Mouse (Mus musculus) liver, embryonic 16.5 days (tissue): Measurements from ENCODE around the gene Xrn2. TPM values are rescaled to one million over a fixed set of nuclear protein-coding genes. Genes with fewer than 3 reads are reported as not detected.
"Not testable (repeated sequence)": the region's sequence is repeated elsewhere in the genome, so short reads cannot be mapped to it uniquely, and the experiment has no call there.

Experiments
- ATAC-seq: fragments of 200-750 bp; cut with Nextera tagmentation; 2 replicates; pipeline ENCODE4 v1.8.0; 2017; ENCODE audit warnings: low read depth, mild to moderate bottlenecking, moderate number of reproducible peaks, moderate library complexity
- H3K27ac ChIP-seq: fragments of 300-500 bp; sonication (generic); 2 replicates; pipeline ENCODE4 v1.5.1; 2014; ENCODE audit warnings: mild to moderate bottlenecking, low read length
- H3K27me3 ChIP-seq: fragments of 300-500 bp; sonication (generic); 2 replicates; pipeline ENCODE4 v1.6.1; 2014; ENCODE audit warnings: low read depth, low read length, mixed read lengths; ENCODE audit not compliant: control insufficient read depth, insufficient read depth
- H3K36me3 ChIP-seq: fragments of 300-500 bp; sonication (generic); 2 replicates; pipeline ENCODE4 v1.6.1; 2014; ENCODE audit warnings: mild to moderate bottlenecking; ENCODE audit not compliant: control insufficient read depth, insufficient read depth
- H3K4me1 ChIP-seq: fragments of 300-500 bp; sonication (generic); 2 replicates; pipeline ENCODE4 v1.6.1; 2014; ENCODE audit warnings: low read depth, low read length, mixed read lengths; ENCODE audit not compliant: control insufficient read depth
- H3K4me2 ChIP-seq: fragments of 300-500 bp; sonication (generic); 2 replicates; pipeline ENCODE4 v1.6.1; 2014; ENCODE audit warnings: low read depth, low read length, mixed read lengths
- H3K4me3 ChIP-seq: fragments of 300-500 bp; sonication (generic); 2 replicates; pipeline ENCODE4 v1.5.1; 2014; ENCODE audit warnings: low read depth, mild to moderate bottlenecking, low read length
- H3K9ac ChIP-seq: fragments of 300-500 bp; sonication (generic); 2 replicates; pipeline ENCODE4 v1.6.1; 2014; ENCODE audit warnings: low read depth, low read length
- H3K9me3 ChIP-seq: fragments of 300-500 bp; sonication (generic); replicated peaks from 2 replicates; pipeline ENCODE4 v1.6.1; 2016; ENCODE audit warnings: low read length; ENCODE audit not compliant: control insufficient read depth
- WGBS: fragments of 180-500 bp; shearing (Covaris S2); extraction: QIAGEN DNeasy Blood & Tissue Kit; methylation state at CpG from one replicate; pipeline ENCODE4 v1.1.7; 2014; ENCODE audit not compliant: insufficient replicate concordance; 5-methylcytosine and 5-hydroxymethylcytosine counted together
- polyA plus RNA-seq: library from polyadenylated mRNA; unstranded; fragments of >200 nt; fragmentation: Nextera tagmentation; extraction: Ambion mirVana; gene quantifications from 2 replicates; pipeline ENCODE4 v1.2.1, GENCODE M21; 2015

Xrn2 gene
- polyA plus RNA-seq, 1 experiment from 2014 or later, result 23.4 TPM

GRCm38 (mm10) chr2:147010141-147010540, 2.7 kb upstream of the Xrn2 start:
- H3K9ac ChIP-seq, result no peak overlapping the region
- peaks cover 18% of the 10 kb centered on the region for H3K4me1 ChIP-seq
- ATAC-seq, result no peak
- H3K9me3 ChIP-seq, result no peaks in the 10 kb centered on the region
- H3K27ac ChIP-seq, result no peak overlapping the region
- no peaks in the 10 kb centered on the region for H3K27me3 ChIP-seq
- WGBS, result 69% methylated on average over 4 of the region's 4 CpGs
- no peaks in the 10 kb centered on the region for H3K36me3 ChIP-seq
- H3K4me2 ChIP-seq, result no peak overlapping the region
- no peak overlapping the region for H3K4me3 ChIP-seq

GRCm38 (mm10) chr2:147010952-147011351, 1.8 kb upstream of the Xrn2 start:
- Histone ChIP-seq H3K9me3 (no peaks in the 10 kb centered on the region), H3K27me3 (no peaks in the 10 kb centered on the region), H3K36me3 (no peaks in the 10 kb centered on the region), H3K4me2 (no peak overlapping the region), H3K27ac (no peak overlapping the region), H3K4me1 (peaks cover 19% of the 10 kb centered on the region), H3K9ac (no peak overlapping the region), H3K4me3 (no peak overlapping the region)
- WGBS, result 52% methylated on average over 9 of the region's 9 CpGs
- no peak for ATAC-seq

GRCm38 (mm10) chr2:147011474-147012140, 1.2 kb upstream of the Xrn2 start:
- Histone ChIP-seq H3K4me1 (peaks cover 19% of the 10 kb centered on the region), H3K9me3 (no peaks in the 10 kb centered on the region), H3K9ac (peak overlapping the region; percentile 9; the same call in 1 of the 2 replicates), H3K4me2 (peak overlapping the region; percentile 79), H3K27ac (peak overlapping the region; percentile 94), H3K27me3 (no peaks in the 10 kb centered on the region), H3K36me3 (no peaks in the 10 kb centered on the region), H3K4me3 (peak overlapping the region; percentile 97)
- 30% methylated on average over 3 of the region's 3 CpGs for WGBS
- no peak for ATAC-seq

- H3K4me1 ChIP-seq, result peaks cover 19% of the 10 kb centered on the region
- whole genome bisulfite sequencing, result 19% methylated on average over 7 of the region's 7 CpGs
- peak overlapping the region; percentile 79 for H3K4me2 ChIP-seq
- no peaks in the 10 kb centered on the region for H3K36me3 ChIP-seq
- peak overlapping the region; percentile 94 for H3K27ac ChIP-seq
- H3K9ac ChIP-seq, result peak overlapping the region; percentile 89
- H3K9me3 ChIP-seq, result no peaks in the 10 kb centered on the region
- ATAC-seq, result no peak
- H3K4me3 ChIP-seq, result peak overlapping the region; percentile 97
- H3K27me3 ChIP-seq, result no peaks in the 10 kb centered on the region
These were observed 614 bp upstream of the Xrn2 start for GRCm38 (mm10) chr2:147012141-147012622.

GRCm38 (mm10) chr2:147013194-147013969, 586 bp downstream of the Xrn2 start:
- Histone ChIP-seq H3K9ac (peak overlapping the region; percentile 89), H3K4me2 (peak overlapping the region; percentile 79), H3K9me3 (no peaks in the 10 kb centered on the region), H3K36me3 (no peaks in the 10 kb centered on the region), H3K27ac (peak overlapping the region; percentile 94), H3K27me3 (no peaks in the 10 kb centered on the region), H3K4me3 (peak overlapping the region; percentile 97), H3K4me1 (peaks cover 19% of the 10 kb centered on the region)
- peak; percentile 72 for ATAC-seq
- WGBS, result under 1% methylated on average over 59 of the region's 59 CpGs

- H3K4me3 ChIP-seq, result peak overlapping the region; percentile 97
- 23% methylated on average over 15 of the region's 15 CpGs for WGBS
- ATAC-seq, result no peak
These were observed 1.5 kb downstream of the Xrn2 start for GRCm38 (mm10) chr2:147014101-147014886.

GRCm38 (mm10) chr2:147022041-147022440, 9.2 kb downstream of the Xrn2 start:
- not testable (repeated sequence) for H3K9me3 ChIP-seq, H3K4me3 ChIP-seq, H3K27ac ChIP-seq, H3K27me3 ChIP-seq, H3K4me2 ChIP-seq, H3K4me1 ChIP-seq, ATAC-seq, H3K36me3 ChIP-seq, H3K9ac ChIP-seq
- WGBS, result 79% methylated on average over 1 of the region's 1 CpGs

More at GRCm38 (mm10) chr2:147014101-147014886, 1.5 kb downstream of the Xrn2 start:
- Histone ChIP-seq H3K9me3 (no peaks in the 10 kb centered on the region), H3K27ac (peak overlapping the region; percentile 94), H3K9ac (peak overlapping the region; percentile 89), H3K36me3 (no peaks in the 10 kb centered on the region), H3K27me3 (no peaks in the 10 kb centered on the region), H3K4me1 (peaks cover 19% of the 10 kb centered on the region), H3K4me2 (peak overlapping the region; percentile 79)

GRCm38 (mm10) chr2:147023067-147023466, 10.3 kb downstream of the Xrn2 start:
- WGBS, result 87% methylated on average over 5 of the region's 5 CpGs
- no peak overlapping the region for H3K27ac ChIP-seq
- H3K9ac ChIP-seq, result no peak overlapping the region
- H3K36me3 ChIP-seq, result peaks cover 3% of the 10 kb centered on the region; the same call in 1 of the 2 replicates
- H3K27me3 ChIP-seq, result no peaks in the 10 kb centered on the region
- H3K4me3 ChIP-seq, result no peak overlapping the region
- no peaks in the 10 kb centered on the region for H3K9me3 ChIP-seq
- no peaks in the 10 kb centered on the region for H3K4me1 ChIP-seq
- H3K4me2 ChIP-seq, result no peak overlapping the region
- ATAC-seq, result no peak
